In the genomic region with DNA sequence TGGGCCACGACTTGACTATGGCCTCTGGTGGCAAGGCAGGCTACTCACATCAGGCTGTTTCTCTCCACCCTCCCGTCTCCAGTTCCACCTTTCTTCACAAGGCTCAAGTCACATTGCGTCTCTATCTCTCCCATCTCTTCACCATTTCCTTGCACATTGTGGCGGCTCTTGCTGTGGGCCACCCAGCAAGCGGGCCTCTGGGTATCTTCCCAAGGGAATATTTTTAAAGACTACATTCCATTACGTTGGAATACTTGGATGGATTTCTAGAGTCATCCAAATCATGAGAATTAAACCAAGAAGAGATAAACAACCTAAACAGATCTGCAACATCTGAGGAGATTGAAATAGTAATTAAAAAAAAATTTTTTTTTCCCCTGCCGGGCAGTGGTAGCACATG, we compare ENCODE assay signal across 8 mouse cellular contexts. TPM values are rescaled to one million over a fixed set of nuclear protein-coding genes. Genes with fewer than 3 reads are reported as not detected.
DNase-seq lines count a peak whose midpoint lies in the region; ATAC-seq lines count a peak whose summit lies in the region.

Gene Psat1 (minus strand): TSS at position 101 of the 400 bp plus-strand sequence.

- H3K27ac ChIP-seq in limb, embryonic 13.5 days = no peak within 1 kb of the TSS

- intact Hi-C loops in heart, postnatal 10 days (cut with DNase I) = no loop called here

- H3K36me3 ChIP-seq in limb, embryonic 13.5 days = 0 out of 2 replicates have a peak, but pooled peaks cover 3% of the 10 kb centered on the region

- no peaks in the 10 kb centered on the region for H3K4me1 ChIP-seq in limb, embryonic 13.5 days

- H3K4me2 ChIP-seq in limb, embryonic 13.5 days (replicated peaks) = no peak within 1 kb of the TSS

- no peaks in the 10 kb centered on the region for H3K27me3 ChIP-seq in limb, embryonic 13.5 days

- no peak within 1 kb of the TSS for H3K9ac ChIP-seq in limb, embryonic 13.5 days

- 89% methylated on average over 7 of the region's 7 CpGs for WGBS in limb, embryonic 13.5 days

- no peaks in the 10 kb centered on the region for H3K9me3 ChIP-seq in limb, embryonic 13.5 days

- no peak for ATAC-seq in limb, embryonic 13.5 days (ENCODE audit: low FRiP score, low read depth)

- no peak for DNase-seq in layer of hippocampus, adult 18-20 months (ENCODE audit: low spot score in 2 of 2)
- DNase-seq in layer of hippocampus, adult 9-10 months (ENCODE audit: low spot score) = no peak
- DNase-seq in adrenal gland, postnatal 36 days = no peak
- no peak for DNase-seq in heart, postnatal 10 days
- no peak for DNase-seq in c-Kit-positive CD71-positive TER-119-positive erythroid progenitor cells, embryonic 14.5 days (ENCODE audit: low spot score)
- DNase-seq in ovary, postnatal 14 days (ENCODE audit: low spot score) = no peak
- DNase-seq in spleen, postnatal 14 days (ENCODE audit: low spot score in 2 of 2) = no peak

- H3K4me3 ChIP-seq in limb, embryonic 13.5 days = no peak within 1 kb of the TSS

RNA-seq across cellular contexts. Expression of gene Psat1, which starts in this region (rescaled TPM):
- 100 to 1,000 TPM; 114 to 115 TPM for total RNA-seq in layer of hippocampus, adult 18-20 months (2021)
- total RNA-seq in adrenal gland, postnatal 36 days (2021) = 100 to 1,000 TPM in 1 of 2 experiments, 10 to 100 TPM in 1; 80.4 to 224 TPM
- total RNA-seq in heart, postnatal 10 days (2021) = 10 to 100 TPM; 11.6 to 14.7 TPM
- polyA plus RNA-seq in limb, embryonic 13.5 days (2015; fragmentation: Nextera tagmentation; extraction: Ambion mirVana) = 84.3 and 88.6 TPM in 2 replicates

Comparison
In these comparisons a context has a peak if more than half of its experiments do, and no peak if none do; other contexts are left out.
1. RNA of gene Psat1 (total RNA-seq): 80.4 to 224 TPM in adrenal gland, postnatal 36 days and 114 to 115 TPM in layer of hippocampus, adult 18-20 months; 11.6 to 14.7 TPM in heart, postnatal 10 days; every median in the first group is over 4 times any median in the second.